Mouse (Mus musculus) heart, postnatal 0 days (tissue): ENCODE results near the gene Cpne7.

Source experiments
- CTCF ChIP-seq: IDR thresholded peaks from 2 replicates; pipeline ENCODE4 v1.5.1; 2016; ENCODE audit warnings: antibody characterized with exemption, control low read depth, low read depth
- EP300 ChIP-seq: IDR thresholded peaks from 2 replicates; pipeline ENCODE4 v1.6.1; 2016; ENCODE audit warnings: antibody characterized with exemption, low read depth

DNA sequence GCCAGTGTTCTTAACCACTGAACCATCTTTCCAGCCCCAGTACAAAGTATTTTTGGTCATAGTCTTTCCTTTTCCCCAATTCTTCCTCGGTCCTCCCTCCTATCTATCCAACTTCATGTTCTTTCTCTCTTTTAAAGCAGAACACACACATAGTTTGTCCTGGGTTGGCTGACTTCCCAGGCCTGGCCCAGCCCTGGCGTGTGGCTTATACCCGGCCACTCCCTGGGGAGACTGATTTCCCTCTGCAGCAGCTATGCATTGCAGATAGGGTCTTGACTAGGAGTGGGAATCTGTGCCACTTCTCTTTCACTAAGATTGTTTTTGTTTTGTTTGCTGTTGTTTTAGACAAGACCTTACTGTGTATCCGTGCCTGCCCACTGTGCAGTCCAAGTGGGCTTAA, 46.0 kb upstream of the Cpne7 start:
- TF ChIP-seq EP300: no peak
- no peak for TF ChIP-seq CTCF
